Mouse (Mus musculus): ENCODE measurements around the gene Gm8890. TPM values are rescaled to one million over a fixed set of nuclear protein-coding genes. Genes with fewer than 3 reads are reported as not detected.
"Not testable (repeated sequence)": the region's sequence is repeated elsewhere in the genome, so short reads cannot be mapped to it uniquely, and the experiment has no call there.

Gm8890 gene
- polyA plus RNA-seq (2011; ENCODE audit: insufficient read length, low read depth, missing spikeins), result not detected in 2 replicates

- H3K27ac ChIP-seq (ENCODE audit: insufficient read depth, low read length); H3K4me3 ChIP-seq (ENCODE audit: insufficient read depth, low read length); H3K4me1 ChIP-seq (ENCODE audit: control insufficient read depth, insufficient read depth, low read length): not testable (repeated sequence)
Observed at GRCm38 (mm10) chr5:11255733-11256132, at the start of gene Gm8890. TSS of gene Gm8890 (plus strand) at chr5:11256033.

- not testable (repeated sequence) for H3K27ac ChIP-seq (ENCODE audit: insufficient read depth, low read length); H3K4me1 ChIP-seq (ENCODE audit: control insufficient read depth, insufficient read depth, low read length); H3K4me3 ChIP-seq (ENCODE audit: insufficient read depth, low read length)
Observed at GRCm38 (mm10) chr5:11256221-11256620, 388 bp downstream of the Gm8890 start.

Other genes starting within 250 kb of the Gm8890 start
- gene Gm8879, start 128.4 kb upstream of the Gm8890 start, polyA plus RNA-seq (2011; ENCODE audit: insufficient read length, low read depth, missing spikeins), result not detected in 2 replicates
- gene Gm5861, start 73.0 kb upstream of the Gm8890 start, polyA plus RNA-seq (2011; ENCODE audit: insufficient read length, low read depth, missing spikeins), result not detected in 2 replicates
- not detected in 2 replicates for gene Speer1, start 85.5 kb downstream of the Gm8890 start, polyA plus RNA-seq (2011; ENCODE audit: insufficient read length, low read depth, missing spikeins)
- gene Gm8897, start 160.4 kb downstream of the Gm8890 start, polyA plus RNA-seq (2011; ENCODE audit: insufficient read length, low read depth, missing spikeins), result not detected in 2 replicates
- gene Gm8906, start 246.7 kb downstream of the Gm8890 start, polyA plus RNA-seq (2011; ENCODE audit: insufficient read length, low read depth, missing spikeins), result not detected in 2 replicates